Mouse (Mus musculus): ENCODE data around the gene Fut9. TPM values are rescaled to one million over a fixed set of nuclear protein-coding genes. Genes with fewer than 3 reads are reported as not detected.

Fut9 gene
- total and polyA plus RNA-seq, 2 experiments from 2014 or later = 21.7 to 44.5 TPM

GRCm38 (mm10) chr4:25664196-25664595 lies 135.8 kb downstream of the Fut9 start:
- no peak overlapping the region for H3K9ac ChIP-seq (replicated peaks; ENCODE audit: low read length, poor library complexity, severe bottlenecking)
- H3K27ac ChIP-seq (ENCODE audit: low read depth, low read length) = no peak overlapping the region
- ATAC-seq (ENCODE audit: low FRiP score) (no peak), DNase-seq (ENCODE audit: low spot score) (no peak)
- TF ChIP-seq CTCF (IDR thresholded peaks at IDR 0.05) = no peak
- no peaks in the 10 kb centered on the region for H3K9me3 ChIP-seq (ENCODE audit: low read length)
- no peaks in the 10 kb centered on the region for H3K27me3 ChIP-seq (ENCODE audit: insufficient read depth, low read length)
- H3K4me2 ChIP-seq (ENCODE audit: low read depth, low read length, poor library complexity, severe bottlenecking) = no peak overlapping the region
- no peak overlapping the region for H3K4me3 ChIP-seq (ENCODE audit: low read depth, low read length)
- WGBS = 94% methylated on average over 1 of the region's 1 CpGs
- H3K36me3 ChIP-seq (ENCODE audit: insufficient read depth, low read length) = no peaks in the 10 kb centered on the region
- no peaks in the 10 kb centered on the region for H3K4me1 ChIP-seq (ENCODE audit: insufficient read depth, low read length)

- no peak overlapping the region for H3K4me2 ChIP-seq (ENCODE audit: low read depth, low read length, poor library complexity, severe bottlenecking)
- no peaks in the 10 kb centered on the region for H3K27me3 ChIP-seq (ENCODE audit: insufficient read depth, low read length)
- no peak overlapping the region for H3K4me3 ChIP-seq (ENCODE audit: low read depth, low read length)
- ATAC-seq (ENCODE audit: low FRiP score) (no peak), DNase-seq (ENCODE audit: low spot score) (no peak)
- WGBS = 81% methylated on average over 3 of the region's 3 CpGs
- H3K27ac ChIP-seq (ENCODE audit: low read depth, low read length) = no peak overlapping the region
- H3K36me3 ChIP-seq (ENCODE audit: insufficient read depth, low read length) = no peaks in the 10 kb centered on the region
- no peak for TF ChIP-seq CTCF (IDR thresholded peaks at IDR 0.05)
- H3K4me1 ChIP-seq (ENCODE audit: insufficient read depth, low read length) = no peaks in the 10 kb centered on the region
- no peak overlapping the region for H3K9ac ChIP-seq (replicated peaks; ENCODE audit: low read length, poor library complexity, severe bottlenecking)
- H3K9me3 ChIP-seq (ENCODE audit: low read length) = no peaks in the 10 kb centered on the region
These were observed 138.8 kb downstream of the Fut9 start for GRCm38 (mm10) chr4:25661204-25661727.

DNA sequence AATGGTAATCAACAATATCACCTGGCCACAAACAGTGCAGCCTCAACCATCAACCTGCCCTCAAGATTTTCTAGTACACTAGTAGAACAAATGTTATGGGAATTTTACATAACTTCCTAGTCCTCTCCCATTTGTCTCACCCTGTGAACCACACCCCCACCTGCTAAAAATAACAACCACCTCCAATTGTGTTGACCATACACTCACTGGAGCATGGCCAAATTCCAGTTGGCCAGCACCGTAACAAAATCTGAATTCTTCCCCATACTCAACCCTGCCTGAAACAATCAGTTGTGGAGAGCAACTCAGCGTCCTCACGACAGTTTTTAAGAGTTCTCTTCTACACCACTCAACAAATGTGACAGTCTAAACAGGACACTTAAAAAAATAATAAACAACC lies 141.3 kb downstream of the Fut9 start:
- 87% methylated on average over 3 of the region's 3 CpGs for WGBS

GRCm38 (mm10) chr4:25651902-25652301 lies 148.1 kb downstream of the Fut9 start:
- Histone ChIP-seq H3K4me2 (ENCODE audit: low read depth, low read length, poor library complexity, severe bottlenecking) (no peak overlapping the region), H3K4me3 (ENCODE audit: low read depth, low read length) (no peak overlapping the region), H3K27me3 (ENCODE audit: insufficient read depth, low read length) (no peaks in the 10 kb centered on the region), H3K4me1 (ENCODE audit: insufficient read depth, low read length) (no peaks in the 10 kb centered on the region), H3K36me3 (ENCODE audit: insufficient read depth, low read length) (no peaks in the 10 kb centered on the region), H3K9ac (replicated peaks; ENCODE audit: low read length, poor library complexity, severe bottlenecking) (no peak overlapping the region), H3K9me3 (ENCODE audit: low read length) (no peaks in the 10 kb centered on the region), H3K27ac (ENCODE audit: low read depth, low read length) (no peak overlapping the region)
- DNase-seq (ENCODE audit: low spot score) = no peak
- no peak for ATAC-seq (ENCODE audit: low FRiP score)
- no peak for TF ChIP-seq CTCF (IDR thresholded peaks at IDR 0.05)
- WGBS = 75% methylated on average over 3 of the region's 3 CpGs

More for the DNA sequence above, 141.3 kb downstream of the Fut9 start:
- Histone ChIP-seq H3K4me1 (ENCODE audit: insufficient read depth, low read length) (no peaks in the 10 kb centered on the region), H3K4me2 (ENCODE audit: low read depth, low read length, poor library complexity, severe bottlenecking) (no peak overlapping the region), H3K27me3 (ENCODE audit: insufficient read depth, low read length) (no peaks in the 10 kb centered on the region), H3K4me3 (ENCODE audit: low read depth, low read length) (no peak overlapping the region), H3K9me3 (ENCODE audit: low read length) (no peaks in the 10 kb centered on the region), H3K9ac (replicated peaks; ENCODE audit: low read length, poor library complexity, severe bottlenecking) (no peak overlapping the region), H3K36me3 (ENCODE audit: insufficient read depth, low read length) (no peaks in the 10 kb centered on the region), H3K27ac (ENCODE audit: low read depth, low read length) (no peak overlapping the region)
- ATAC-seq (ENCODE audit: low FRiP score) (no peak), DNase-seq (ENCODE audit: low spot score) (no peak)
- no peak for TF ChIP-seq CTCF (IDR thresholded peaks at IDR 0.05)

DNA sequence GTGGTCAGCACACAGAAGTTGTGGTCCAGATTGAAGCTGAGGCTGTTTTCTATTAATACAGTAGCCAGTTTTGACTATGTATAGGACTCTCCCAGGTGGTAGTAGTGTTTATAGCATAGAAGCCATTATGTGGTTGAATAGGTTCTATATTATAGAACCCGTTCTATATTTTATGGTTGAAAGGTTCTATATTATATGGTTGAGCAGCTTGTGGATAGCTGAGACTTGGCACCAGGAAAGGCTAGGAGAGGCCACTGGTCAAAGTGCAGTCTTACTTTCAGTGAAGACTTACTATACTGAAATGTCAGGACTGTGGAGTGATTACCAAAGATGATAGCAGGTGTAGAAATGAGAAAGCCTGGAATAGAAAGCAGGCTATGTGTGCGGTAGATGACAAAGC lies 151.9 kb downstream of the Fut9 start:
- no peak for ATAC-seq (ENCODE audit: low FRiP score)
- no peaks in the 10 kb centered on the region for H3K9me3 ChIP-seq (ENCODE audit: low read length)
- TF ChIP-seq CTCF (IDR thresholded peaks at IDR 0.05) = no peak
- no peaks in the 10 kb centered on the region for H3K4me1 ChIP-seq (ENCODE audit: insufficient read depth, low read length)
- 88% methylated on average over 2 of the region's 2 CpGs for WGBS
- no peak overlapping the region for H3K27ac ChIP-seq (ENCODE audit: low read depth, low read length)
- no peak overlapping the region for H3K4me3 ChIP-seq (ENCODE audit: low read depth, low read length)
- H3K27me3 ChIP-seq (ENCODE audit: insufficient read depth, low read length) = no peaks in the 10 kb centered on the region
- no peak overlapping the region for H3K9ac ChIP-seq (replicated peaks; ENCODE audit: low read length, poor library complexity, severe bottlenecking)
- no peak overlapping the region for H3K4me2 ChIP-seq (ENCODE audit: low read depth, low read length, poor library complexity, severe bottlenecking)
- DNase-seq (ENCODE audit: low spot score) = no peak
- no peaks in the 10 kb centered on the region for H3K36me3 ChIP-seq (ENCODE audit: insufficient read depth, low read length)

DNA sequence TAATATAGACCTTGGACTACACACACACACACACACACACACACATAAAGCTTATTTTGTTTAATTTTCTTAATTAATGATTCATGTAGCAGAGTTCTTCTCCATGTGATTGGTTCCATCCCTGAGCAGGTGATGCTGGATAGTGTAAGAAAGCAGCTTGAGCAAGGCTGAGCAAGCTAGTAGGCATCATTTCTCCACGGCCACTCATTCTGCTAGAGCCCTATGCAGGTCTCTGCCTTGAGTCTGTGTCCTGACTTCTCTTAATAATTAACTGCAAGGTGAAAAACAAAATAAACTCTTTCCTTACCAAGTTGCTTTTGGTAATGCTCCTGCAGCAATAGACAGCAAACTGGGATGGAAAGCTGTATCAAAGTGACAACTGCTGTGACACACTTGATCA lies 152.5 kb downstream of the Fut9 start:
- no peak overlapping the region for H3K9ac ChIP-seq (replicated peaks; ENCODE audit: low read length, poor library complexity, severe bottlenecking)
- H3K27me3 ChIP-seq (ENCODE audit: insufficient read depth, low read length) = no peaks in the 10 kb centered on the region
- no peaks in the 10 kb centered on the region for H3K4me1 ChIP-seq (ENCODE audit: insufficient read depth, low read length)
- H3K27ac ChIP-seq (ENCODE audit: low read depth, low read length) = no peak overlapping the region
- no peak overlapping the region for H3K4me3 ChIP-seq (ENCODE audit: low read depth, low read length)
- H3K9me3 ChIP-seq (ENCODE audit: low read length) = no peaks in the 10 kb centered on the region
- H3K36me3 ChIP-seq (ENCODE audit: insufficient read depth, low read length) = no peaks in the 10 kb centered on the region
- no peak for ATAC-seq (ENCODE audit: low FRiP score)
- WGBS = 91% methylated on average over 1 of the region's 1 CpGs
- TF ChIP-seq CTCF (IDR thresholded peaks at IDR 0.05) = no peak
- no peak for DNase-seq (ENCODE audit: low spot score)
- H3K4me2 ChIP-seq (ENCODE audit: low read depth, low read length, poor library complexity, severe bottlenecking) = no peak overlapping the region

Data from midbrain, postnatal 0 days (tissue).